Mouse (Mus musculus): Measurements from ENCODE around the gene Chst11.

DNA sequence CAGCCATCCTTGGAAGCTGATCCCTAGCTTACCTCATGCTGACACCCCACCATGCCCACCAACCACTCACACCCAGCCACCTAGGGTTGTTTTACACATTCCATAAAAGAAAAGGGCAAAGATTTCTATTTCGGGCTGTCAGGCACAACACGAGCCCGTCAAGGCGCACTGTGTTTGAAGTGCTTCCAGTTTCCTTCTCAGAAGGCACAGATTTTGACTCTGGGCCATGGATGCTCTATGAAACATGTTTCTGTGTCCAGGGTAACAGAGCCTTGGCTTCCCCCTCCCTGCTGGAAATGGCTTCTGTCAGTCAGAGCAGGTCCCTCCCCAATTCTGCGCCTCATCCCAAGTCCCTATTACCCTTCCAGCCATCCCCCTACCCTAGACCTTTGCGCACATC, 125.7 kb downstream of the Chst11 start:
- no peak for TF ChIP-seq CTCF (IDR thresholded peaks at IDR 0.05; ENCODE audit: borderline replicate concordance, insufficient read depth, low read depth, low read length)
- TF ChIP-seq POLR2A (IDR thresholded peaks at IDR 0.05; ENCODE audit: borderline replicate concordance, insufficient read depth, low read length): no peak
